Mouse (Mus musculus) urinary bladder, adult 2 months (tissue): ENCODE data around the gene Gtf2i. TPM values are rescaled to one million over a fixed set of nuclear protein-coding genes. Genes with fewer than 3 reads are reported as not detected.

ENCODE experiments used
- DNase-seq: peaks from one replicate; pipeline ENCODE4 v3.0.0; 2022; ENCODE audit warnings: low spot score
- polyA plus RNA-seq: library from polyadenylated mRNA; depleted of rRNA; stranded (reverse); fragments of >200 nt; gene quantifications from 2 replicates; pipeline ENCODE4 v1.2.3, GENCODE M21; 2012

Gtf2i gene
- polyA plus RNA-seq, 1 experiment: 152 TPM

DNA sequence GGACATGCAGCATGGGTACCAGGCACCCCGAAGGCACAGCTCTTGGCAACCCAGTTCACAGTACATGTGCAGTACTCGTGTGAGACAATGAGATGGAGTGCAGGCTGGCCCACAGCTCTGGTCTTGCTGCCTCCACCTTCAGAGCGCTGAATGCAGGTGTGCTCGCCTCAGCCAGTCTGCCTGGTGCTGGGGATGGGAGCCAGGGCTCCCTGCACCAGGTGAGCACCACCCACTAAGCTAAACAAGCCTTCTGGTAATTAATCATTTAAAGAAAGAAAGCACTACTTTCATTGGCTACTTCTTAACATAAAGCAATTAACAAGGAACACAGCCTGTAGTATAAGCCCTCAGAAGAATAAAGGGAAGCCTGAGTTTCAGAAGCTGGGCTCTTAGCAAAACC lies 37.5 kb downstream of the Gtf2i start:
- no peak for DNase-seq

DNA sequence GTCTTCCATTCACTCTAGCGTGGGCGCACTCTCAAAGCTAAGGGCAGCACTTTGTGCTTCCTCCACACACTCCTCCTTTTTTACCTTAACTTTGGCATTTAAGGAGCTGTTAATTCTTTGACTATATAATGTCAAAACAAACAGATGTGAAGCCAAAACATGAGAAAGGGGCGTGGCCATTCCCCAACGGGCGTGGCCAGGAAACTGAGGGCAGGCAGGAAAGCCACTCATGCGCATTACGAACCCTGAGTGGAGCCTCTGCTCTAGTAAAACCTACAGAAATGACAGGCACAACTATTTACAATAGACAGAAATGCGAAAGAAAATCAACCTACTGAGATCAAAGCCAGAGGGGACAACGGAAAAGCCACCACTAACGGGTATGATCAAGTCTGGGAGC lies 39.0 kb downstream of the Gtf2i start:
- DNase-seq: no peak

DNA sequence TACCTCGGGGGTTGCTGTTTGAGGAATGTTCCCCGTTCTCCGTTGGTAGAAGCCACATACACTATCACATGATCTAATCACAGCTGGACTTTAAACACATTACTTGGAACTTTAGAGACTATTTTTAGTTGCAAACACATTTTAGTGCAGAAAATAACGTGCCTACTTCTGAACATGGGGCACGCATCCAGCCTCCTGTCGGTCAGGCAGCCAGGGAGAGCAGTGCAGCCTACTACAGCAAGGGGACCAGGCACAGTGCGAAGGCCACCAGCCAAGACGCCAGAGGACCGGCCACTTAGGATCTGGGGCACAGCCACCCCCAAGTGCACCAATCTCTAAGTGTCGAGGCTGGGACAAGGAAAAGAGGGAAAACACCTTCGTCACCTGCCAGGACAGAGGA lies 39.5 kb downstream of the Gtf2i start:
- DNase-seq: no peak

DNA sequence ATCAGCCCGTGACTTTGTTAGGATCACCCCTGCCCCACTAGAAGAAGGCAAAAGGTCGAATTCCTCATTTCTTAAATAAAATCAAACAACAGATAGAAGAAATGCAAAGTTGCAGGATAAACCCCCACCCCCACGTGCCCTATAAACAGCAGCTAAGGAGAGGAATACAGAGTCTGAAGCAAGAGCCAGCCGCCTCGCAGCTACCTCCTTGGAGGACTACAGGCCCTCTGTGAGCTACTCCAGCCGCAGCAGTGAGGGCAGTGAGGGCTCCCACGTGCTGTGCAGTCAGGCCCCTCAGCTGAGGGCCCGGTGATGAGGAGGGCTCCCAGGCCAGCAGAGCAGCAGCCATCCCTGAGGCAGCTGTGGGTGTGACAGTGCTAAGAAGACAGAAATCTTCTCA lies 40.8 kb downstream of the Gtf2i start:
- no peak for DNase-seq

DNA sequence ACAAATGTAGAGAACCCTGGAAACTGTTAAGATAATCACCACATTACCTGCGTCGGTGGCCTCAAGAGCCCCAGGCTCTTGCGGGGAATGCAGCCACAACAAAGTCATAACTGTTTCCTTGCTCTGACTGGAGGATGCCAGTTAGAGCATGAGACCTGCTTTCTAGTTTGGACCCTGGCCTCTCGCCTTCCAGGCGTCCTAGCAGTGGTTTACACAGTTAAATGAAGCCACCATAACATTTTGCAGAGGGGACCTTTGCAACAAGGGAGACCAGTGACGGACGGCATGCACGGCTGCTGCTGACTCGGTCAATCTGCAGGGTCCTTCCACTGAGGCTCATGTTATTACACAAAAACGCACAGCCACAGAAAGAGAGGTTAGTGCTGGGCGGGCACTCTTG lies 41.8 kb downstream of the Gtf2i start:
- DNase-seq: no peak

DNA sequence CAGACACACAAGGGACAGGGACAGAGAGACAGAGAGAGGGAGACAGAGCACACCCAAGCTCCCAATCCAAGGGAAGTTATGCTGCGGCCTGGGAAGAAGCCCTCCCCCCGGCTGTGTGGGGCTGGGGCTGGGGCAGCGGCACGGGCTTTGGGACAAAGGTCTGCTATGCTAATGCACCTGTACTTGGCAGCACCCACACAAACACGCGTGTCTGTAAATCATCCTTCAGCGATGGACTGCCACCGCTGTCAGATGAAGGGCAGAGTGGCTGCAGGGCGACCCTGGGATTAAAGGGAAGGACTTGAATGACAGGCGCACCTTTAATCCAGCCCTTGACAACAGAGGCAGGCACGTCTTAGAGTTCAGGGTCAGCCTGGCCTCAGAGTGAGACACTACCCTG lies 43.1 kb downstream of the Gtf2i start:
- DNase-seq: no peak

DNA sequence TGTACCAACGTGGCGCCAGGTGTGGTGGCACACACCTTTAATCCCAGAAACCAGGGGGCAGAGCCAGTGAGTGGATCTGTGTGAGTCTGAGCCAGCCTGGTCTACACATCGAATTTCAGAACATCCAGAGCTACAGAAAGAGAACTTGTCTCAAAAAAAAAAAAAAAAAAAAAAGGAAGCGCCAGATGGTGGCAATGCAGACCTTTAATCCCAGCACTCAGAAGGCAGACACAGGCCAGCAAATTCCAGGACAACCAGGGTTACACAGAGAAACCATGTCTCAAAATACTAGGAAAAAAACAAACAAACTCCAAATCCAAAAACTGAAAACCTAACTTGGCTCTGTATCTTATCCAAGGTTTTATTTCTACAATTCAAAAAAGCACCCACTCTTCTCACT lies 44.0 kb downstream of the Gtf2i start:
- no peak for DNase-seq

DNA sequence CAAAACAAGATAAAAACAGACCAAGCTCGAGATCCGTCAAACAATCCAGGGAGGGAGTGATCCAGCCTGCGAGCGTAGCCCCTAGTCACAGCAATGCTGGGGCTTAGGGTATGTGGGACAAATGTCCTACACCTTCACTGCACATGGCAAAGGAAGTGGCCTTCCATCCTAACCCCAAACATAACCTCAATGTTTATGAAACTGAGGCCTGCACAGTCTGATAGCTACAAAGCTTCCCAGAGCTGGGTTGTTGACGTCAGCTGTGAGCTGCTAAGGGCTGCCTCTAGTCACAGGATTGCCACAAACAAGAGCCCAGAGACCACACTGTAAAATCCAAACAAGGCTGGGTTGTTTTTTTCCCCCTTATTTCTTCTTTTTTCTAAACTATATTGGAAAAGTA lies 44.8 kb downstream of the Gtf2i start:
- DNase-seq: no peak

DNA sequence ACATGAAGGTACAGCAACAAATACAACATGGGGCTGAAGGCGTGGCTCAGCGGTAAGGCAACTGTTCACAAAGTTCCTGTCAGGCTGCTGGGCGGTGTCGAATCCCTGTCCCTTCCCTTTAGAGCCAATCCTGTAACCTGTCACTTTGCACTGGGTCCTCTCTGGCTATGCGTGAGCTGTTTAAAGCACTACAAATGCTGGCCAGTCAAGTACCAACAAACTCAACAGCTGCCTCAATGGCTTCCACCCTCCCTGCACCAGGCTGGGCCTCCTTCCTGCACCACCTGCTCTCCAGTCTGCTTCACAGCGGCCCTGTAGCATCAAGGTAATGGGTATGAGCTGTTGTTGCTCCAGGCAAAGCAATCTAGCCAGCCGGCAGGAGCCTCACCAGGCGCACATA lies 45.8 kb downstream of the Gtf2i start:
- DNase-seq: no peak

DNA sequence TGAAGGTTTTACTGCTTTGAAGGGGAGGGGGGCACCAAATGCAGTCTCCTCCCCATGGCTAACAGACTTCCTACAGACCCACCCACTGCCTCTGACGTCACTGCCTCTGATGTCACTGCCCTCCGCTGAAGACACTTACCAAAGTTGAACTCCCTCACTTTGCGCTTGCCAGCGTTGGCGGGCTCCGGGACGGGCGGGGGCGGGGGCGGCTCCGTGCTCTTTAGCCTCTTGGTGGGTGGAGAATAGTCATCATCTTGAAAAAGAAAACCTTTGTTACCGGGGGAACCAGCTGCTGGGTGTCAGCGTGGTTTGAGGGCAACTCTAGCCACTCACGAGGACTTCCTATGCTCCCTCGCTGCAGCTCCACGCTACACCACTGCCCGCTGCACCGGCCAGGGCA lies 48.2 kb downstream of the Gtf2i start:
- DNase-seq: no peak

DNA sequence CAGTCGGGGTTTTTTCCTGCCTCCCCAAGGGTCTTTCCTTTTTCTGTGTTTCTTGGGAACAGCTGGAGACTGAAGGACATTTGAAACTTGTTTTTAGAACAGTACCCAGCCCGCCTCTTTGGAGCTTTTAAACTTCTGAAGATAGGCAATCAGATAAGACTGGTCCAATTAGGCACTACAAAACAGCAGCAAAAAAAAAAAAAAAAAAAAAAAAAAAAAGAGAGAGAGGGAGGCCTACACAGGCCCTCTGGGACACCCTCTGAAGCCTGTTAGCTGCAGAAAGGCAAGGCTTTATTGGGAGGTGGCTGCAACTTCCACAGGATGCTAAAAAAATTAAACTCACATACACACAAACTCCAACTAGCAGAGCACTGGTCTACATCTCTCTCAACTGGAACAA lies 48.7 kb downstream of the Gtf2i start:
- DNase-seq: no peak

DNA sequence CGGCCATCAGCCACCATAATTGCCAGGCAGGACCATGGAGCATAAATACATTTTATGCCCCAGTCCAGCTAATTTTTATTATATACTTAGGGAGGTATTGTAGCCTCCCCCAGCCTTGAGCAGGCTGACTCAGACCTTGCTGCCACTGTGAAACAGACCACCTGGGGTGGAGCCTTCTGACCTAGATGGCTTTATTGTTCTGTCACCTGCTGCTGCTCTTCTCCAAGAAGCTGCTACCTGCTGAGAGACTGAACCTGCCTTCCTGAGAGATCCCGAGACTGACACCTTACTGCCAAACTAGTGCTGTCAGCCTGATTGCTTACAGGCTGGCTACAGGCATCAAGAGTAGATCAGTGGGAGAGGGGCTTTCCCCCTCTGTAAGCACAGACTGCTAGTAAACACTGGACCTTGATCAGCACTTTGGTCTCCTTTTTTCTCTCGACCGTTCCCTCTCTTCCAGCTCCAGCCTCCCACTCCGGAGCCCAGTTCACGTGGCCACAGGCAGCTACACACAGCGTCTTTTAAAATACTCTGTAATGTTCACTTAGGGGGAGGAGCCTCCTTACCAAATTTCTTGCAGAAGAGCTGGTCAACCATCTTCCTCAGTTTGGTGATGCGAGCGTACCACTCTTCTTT lies 54.4 kb downstream of the Gtf2i start:
- DNase-seq: no peak

DNA sequence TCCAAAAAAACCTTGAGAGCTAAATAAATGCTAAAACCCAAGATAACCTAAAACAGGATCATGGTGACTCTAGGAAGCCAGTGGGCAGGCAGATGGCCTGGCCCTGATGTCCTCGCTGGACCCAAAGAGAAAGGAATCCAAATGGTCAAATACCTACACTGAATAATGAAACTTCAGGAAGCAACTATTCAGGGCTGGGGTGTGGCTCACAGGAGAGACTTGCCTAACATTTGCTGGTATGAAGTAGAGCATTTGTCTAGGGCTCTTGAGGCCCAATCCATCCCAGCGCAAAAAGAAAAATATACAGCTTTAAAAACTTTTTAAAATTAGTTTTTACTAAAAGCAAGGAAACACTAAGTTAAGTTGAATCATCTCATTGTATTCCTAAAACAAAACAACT lies 55.6 kb downstream of the Gtf2i start:
- DNase-seq: no peak

DNA sequence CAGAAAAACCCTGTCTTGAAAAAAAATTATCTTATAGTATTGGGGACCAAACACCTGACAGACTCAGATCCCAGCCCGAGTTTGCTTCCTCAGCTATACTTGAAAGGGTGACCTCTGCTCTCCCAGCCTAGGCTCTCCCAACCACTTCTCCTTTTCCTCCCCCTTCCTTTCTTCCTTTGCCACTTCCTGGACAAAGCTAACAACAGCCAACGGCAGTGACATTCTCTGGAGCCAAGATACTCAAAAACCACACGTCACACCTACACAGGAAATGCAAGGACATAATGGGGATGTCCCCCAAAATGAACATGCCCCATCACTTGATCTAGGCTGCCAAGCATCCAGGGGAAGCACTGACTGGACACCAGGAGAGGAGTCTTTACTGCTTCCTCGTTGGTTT lies 56.2 kb downstream of the Gtf2i start:
- DNase-seq: no peak

DNA sequence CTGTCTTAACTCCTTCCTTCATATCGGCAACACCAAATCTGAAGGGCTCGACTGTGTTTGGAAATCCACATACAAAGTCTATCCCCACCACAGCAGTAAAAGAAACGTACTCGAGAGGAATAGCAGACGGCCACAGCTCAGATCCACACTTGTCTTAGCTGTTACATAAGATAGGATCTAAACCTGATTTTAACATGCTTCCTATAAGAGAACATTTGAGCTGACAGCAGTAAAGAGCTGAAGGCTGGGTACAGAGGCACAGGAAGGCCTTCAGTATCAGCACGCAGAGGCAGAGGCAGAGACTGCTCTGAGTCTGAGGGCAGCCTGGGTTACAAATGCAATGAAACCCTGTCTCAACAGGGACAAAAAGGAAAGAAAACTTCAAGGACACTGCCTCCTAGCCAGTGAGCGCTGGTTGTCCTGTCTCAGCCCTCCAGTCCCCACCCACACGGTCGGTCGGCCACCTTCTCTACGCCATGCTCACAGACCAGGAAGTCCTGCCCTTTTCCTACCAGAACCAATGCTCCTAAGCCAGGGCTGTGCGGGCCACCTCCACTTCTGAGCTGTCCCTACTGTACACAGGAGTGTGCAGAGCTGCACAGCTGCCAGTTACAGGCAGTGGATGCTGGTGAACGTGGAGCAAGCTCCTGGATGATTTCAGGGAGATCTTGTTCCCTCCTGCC lies 57.1 kb downstream of the Gtf2i start:
- DNase-seq: no peak

DNA sequence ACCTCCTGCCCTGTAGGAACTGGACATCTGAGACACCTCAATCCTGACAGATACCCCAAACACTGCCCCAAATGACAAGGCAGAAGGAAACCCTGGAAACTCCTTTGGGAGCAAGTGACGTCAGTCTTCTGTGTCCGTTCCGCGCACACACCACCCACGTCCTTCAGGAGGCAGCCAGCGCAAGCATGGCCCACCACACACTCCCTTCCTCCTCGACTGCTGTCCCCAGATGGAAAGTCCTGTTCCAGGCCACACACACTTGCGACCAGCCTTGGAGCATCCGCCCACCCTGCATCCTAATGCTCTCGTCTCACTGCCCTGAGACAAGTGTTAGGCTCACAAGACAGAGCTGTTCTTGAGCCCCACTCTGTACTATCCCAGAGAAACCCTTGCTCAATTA lies 59.3 kb downstream of the Gtf2i start:
- no peak for DNase-seq

DNA sequence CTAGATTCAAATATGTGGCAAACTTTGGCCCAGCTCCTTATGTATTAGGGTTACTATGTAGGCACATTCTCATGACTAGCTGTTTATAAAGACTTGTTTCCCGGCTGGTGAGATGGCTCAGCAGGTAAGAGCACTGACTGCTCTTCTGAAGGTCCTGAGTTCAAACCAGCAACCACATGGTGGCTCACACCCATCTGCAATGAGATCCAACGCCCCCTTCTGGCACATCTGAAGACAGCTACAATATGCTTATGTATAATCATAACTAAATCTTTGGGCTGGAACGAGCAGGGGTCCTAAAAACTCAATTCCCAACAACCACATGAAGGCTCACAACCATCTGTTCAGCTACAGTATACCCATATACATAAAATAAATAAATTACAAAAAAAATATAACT lies 60.8 kb downstream of the Gtf2i start:
- DNase-seq: no peak

DNA sequence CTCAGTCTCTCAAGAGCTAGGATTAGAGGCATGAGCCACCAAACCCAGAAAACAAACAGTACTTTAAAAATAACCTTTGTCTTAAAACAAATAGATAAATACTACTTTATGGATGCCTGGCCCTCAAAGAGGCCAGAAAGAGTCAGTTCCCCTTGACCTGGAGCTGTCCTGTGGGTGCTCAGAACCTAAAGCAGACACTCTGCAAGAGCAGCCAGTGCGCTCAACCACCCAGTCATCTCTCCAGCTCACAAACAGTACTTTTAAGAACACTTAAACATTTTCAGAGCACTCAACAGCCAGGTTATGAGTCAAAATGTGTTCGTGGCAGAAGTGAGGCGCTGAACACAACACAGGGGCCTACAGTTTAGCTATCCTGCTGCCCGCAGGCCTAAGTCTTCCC lies 63.5 kb downstream of the Gtf2i start:
- no peak for DNase-seq

DNA sequence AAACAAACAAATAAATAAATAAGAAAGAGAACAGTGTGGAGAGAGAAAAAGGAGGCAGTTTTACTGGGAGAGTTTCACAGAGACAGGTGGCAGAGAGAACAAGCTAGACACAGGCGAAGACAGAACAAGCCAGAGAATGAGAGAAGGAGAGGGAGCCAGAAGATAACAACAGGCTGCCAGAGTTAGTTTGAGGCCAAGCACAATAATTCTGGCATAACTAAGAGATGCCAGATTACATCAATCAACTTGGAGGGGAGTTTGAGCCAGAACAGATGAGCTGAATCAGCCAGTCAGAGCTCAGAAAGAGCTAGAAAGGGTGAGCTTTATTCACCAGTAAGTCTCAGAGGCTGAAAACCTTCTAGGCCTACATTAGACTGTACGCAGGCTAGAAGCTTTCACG lies 64.0 kb downstream of the Gtf2i start:
- DNase-seq: no peak

DNA sequence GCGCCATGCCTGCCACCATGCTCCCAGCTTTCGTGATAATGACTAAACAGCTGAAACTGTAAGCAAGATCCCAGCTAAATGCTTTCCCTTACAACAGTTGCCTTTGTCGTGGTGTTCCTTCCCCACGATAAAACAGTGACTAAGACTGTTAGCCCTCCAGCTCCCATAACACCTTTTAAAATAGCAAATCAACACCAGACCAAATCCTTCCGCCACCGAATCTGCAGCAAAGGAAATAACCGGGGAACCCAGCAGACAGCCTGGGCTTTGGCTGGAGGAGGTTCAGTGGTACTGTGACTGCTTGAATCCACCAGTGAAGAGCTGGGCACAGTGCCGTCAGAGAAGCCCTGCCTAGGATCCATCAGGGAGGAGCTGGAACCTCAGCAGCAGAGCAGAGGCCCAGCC lies 65.3 kb downstream of the Gtf2i start:
- no peak for DNase-seq

DNA sequence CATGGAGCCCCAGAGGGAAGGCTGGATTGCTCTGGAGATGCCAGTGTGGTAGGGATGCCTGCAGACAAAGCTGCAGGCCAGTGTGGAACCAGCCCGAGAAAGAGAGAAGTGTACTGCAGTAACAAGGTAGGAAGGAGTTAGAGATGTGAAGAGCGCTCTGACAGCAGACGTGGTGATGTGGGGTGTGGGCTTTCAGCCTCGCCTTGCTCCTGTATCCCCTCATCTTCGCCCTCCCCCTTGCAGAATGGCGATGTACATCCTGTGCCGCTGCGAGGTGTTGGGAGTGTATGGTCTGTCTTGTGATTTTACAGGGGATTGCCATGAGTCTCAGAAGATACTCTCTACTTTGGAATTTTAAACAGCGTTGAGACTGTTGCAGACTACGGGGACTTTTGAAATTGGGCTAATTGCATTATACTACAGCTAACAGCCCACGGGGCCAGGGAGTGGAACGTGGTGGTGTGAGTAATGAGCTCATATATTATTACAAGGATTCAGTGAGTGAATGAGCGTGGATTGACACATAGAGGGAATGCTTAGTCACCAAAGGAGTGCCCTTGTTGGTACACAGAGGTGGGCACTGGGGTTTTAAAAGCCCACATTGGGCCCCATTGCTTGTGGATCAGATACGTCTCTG lies 65.8 kb downstream of the Gtf2i start:
- no peak for DNase-seq

DNA sequence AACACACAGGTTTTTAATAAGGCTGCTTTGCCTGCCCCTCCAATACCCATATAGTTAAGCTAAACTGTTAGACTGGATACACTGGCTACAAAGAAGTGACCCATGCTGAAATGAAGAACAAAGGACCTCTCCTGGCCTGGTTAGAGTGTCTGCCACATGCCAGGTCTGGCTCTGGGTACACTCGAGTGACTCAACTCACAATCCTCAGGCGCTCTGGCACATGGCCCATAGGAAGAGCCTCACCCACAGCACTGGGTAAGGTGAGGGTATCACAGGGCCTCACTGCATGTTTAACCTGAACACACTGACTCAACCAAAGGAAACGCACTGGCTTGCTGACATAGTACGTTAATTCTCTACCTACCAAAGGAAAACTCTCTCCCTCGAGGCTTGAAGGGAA lies 68.4 kb downstream of the Gtf2i start:
- no peak for DNase-seq

DNA sequence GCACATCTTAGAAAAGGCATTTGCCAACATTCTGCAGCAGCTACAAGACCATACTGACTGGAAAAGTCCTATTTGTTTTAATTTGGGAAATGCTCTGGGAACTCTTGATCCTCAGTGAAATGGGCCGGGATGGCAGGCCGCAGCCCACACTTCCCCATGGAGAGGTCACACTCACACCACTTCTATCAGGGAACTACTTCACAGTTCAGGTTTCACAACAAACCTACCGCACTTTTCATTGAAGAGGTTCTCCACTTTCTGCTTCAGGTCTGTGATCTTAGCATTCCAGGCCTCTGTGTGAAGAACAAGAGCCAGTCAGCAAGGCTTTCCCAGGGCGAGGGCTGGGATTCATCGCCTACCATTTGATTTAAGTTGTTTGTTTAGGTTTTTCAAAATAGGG lies 69.7 kb downstream of the Gtf2i start:
- DNase-seq: no peak
